Mouse (Mus musculus) c-Kit-positive CD71-positive TER-119-positive erythroid progenitor cells, embryonic 14.5 days (primary cell): ENCODE data around the gene Rab3c.

Experiments
- DNase-seq: peaks from one replicate; pipeline ENCODE4 v3.0.0-alpha.2; 2013; ENCODE audit warnings: low spot score

Gene Rab3c

GRCm38 (mm10) chr13:110093720-110094685 lies 186.8 kb downstream of the Rab3c start:
- no peak for DNase-seq

GRCm38 (mm10) chr13:110083961-110084360 lies 196.8 kb downstream of the Rab3c start:
- DNase-seq, result no peak

- DNase-seq, result no peak
Measured at GRCm38 (mm10) chr13:110081174-110081573, 199.6 kb downstream of the Rab3c start.

DNA sequence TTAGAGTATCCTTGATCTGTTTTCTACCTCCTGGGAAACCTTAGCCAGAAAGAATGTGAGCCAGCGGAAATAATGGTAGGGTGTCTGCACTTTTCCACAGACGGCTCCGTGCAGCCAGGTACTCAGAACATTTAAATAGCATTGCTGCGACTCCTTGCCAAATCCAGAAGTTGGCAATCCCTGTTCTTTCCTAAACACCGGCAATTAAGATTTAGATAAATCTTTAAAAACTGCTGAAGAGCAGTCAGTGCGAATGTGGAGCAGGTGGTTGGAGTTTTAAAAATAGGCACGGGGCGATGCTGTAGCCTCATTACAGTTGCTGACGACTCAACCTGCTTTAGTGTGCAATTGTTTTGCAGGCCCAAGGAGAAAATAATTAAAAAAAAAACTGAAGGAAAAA lies 205.2 kb downstream of the Rab3c start:
- no peak for DNase-seq

- no peak for DNase-seq
Measured at GRCm38 (mm10) chr13:110074180-110074579, 206.6 kb downstream of the Rab3c start.

DNA sequence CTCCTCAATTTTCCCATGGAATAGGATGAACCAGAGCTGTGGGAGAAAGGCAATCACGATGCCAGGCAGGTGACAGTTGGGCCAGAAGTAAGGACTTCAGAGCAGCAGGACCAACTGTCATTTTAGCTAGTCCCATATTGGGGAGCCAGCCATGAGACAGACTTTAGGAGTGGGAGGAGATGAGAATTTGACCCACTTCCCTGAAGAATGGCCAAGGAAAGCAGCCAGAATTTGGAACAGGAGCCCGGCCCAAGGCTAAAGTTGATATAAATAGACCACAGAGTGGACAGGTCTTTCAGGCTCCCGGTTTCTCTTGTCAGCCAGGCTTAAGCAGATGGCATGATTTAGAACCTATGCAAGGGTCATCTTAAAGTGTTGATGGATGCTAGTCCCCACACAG lies 213.6 kb downstream of the Rab3c start:
- DNase-seq, result no peak

GRCm38 (mm10) chr13:110066674-110067073 lies 214.1 kb downstream of the Rab3c start:
- no peak for DNase-seq

GRCm38 (mm10) chr13:110062835-110063411 lies 217.9 kb downstream of the Rab3c start:
- peak; percentile 59 for DNase-seq

DNA sequence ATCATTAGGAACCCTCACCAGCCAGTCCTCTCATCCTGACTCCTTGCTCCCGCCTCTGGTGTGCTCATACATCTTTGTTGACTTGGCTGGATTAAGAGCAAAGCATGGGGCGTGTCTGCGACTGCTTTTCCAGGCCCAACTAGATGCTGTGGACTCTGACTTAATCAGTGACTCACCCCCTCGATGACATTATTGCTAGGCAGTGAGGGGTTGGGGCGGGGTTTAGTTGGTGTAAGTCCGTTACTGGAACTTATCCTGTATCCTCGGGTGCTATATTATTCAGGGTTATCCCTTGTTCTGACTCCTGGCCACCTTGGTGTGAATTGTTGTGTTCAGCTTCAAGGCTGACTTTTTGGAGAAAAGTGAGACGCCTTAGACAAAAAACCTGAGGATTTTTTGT lies 218.5 kb downstream of the Rab3c start:
- no peak for DNase-seq

GRCm38 (mm10) chr13:110054538-110054937 lies 226.3 kb downstream of the Rab3c start:
- DNase-seq, result no peak

GRCm38 (mm10) chr13:110048767-110049434 lies 231.9 kb downstream of the Rab3c start:
- DNase-seq, result no peak

- no peak for DNase-seq
Measured at GRCm38 (mm10) chr13:110044418-110044817, 236.4 kb downstream of the Rab3c start.

- DNase-seq, result peak; percentile 8
Measured at GRCm38 (mm10) chr13:110039779-110040498, 240.9 kb downstream of the Rab3c start.

DNA sequence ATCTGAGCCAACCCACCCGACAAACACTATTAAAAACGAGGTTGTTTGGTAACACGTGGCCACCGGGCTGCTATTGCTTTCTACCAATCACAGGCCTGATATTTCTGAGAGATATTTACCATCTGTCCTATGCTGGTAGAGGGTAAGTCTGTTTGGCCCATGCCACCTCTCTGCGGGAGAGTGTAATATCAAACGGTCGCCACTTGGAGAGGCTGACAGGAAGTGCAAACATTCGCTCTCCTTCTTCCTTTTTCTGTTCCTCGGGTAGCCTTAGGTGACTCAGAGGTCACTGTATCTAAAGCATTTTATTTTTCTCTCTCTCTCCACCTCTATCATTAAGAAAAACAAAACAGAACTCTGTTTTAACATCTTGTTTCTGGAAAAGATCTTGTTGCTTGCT lies 241.6 kb downstream of the Rab3c start:
- no peak for DNase-seq

- no peak for DNase-seq
Measured at GRCm38 (mm10) chr13:110038521-110038920, 242.3 kb downstream of the Rab3c start.

GRCm38 (mm10) chr13:110034885-110035284 lies 245.9 kb downstream of the Rab3c start:
- no peak for DNase-seq

DNA sequence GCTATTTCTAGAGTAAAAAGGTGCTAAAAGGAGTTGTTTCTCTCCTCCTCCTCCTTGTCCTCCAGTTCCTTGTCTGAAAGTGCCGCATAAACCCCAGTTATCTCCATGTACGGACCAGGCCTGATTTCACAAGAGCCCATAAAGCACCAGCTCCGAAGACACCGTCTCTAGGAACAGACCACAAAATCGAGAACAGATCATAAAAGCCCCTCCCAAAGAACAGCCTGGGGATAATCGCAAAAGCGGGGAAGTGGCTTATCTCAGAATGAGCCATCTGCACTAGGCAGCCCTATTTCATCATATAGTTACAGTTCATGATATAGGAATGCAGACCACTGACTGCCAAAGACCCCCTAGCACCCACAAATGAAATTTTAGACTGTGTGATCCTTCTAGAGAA lies 246.8 kb downstream of the Rab3c start:
- DNase-seq, result no peak

GRCm38 (mm10) chr13:110031886-110032285 lies 248.9 kb downstream of the Rab3c start:
- DNase-seq, result no peak

GRCm38 (mm10) chr13:110031061-110031460 lies 249.7 kb downstream of the Rab3c start:
- DNase-seq, result no peak

DNA sequence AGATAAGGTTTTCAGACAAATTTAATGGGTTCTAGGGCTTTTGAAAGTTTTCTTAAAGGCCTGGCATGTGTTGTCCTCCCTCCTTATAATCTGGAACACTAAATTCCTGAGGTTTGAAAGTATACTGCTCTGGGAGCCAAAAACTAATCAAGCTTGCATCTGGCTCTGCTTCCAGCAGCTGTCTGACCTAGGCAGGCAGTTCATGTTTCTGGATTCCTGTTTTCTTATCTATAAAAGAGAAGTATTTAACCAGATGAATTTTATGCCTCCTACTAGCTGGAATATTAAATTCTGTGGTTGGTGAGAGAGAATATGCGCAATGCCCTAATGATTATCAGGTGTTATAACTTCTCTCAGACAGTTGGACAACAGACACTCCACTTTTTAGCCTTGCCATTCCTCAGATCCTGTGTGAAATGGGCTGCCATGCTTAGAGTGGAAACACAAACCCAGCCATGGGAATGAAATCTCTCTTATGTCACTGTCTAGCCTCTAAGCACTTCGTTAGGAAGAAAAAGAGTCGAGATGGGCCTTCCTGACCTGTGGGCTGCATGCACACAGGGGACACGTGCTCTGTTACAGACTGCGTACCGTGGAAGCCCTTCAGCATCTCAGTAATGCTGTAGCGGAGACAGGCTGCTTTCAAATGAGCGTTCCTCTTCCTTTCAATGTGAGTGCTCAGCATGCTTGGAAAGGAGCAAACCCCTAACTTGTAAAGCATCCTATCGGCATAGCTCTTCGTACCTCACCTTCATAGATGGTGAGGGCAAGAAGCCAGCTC lies 256.2 kb downstream of the Rab3c start:
- no peak for DNase-seq

DNA sequence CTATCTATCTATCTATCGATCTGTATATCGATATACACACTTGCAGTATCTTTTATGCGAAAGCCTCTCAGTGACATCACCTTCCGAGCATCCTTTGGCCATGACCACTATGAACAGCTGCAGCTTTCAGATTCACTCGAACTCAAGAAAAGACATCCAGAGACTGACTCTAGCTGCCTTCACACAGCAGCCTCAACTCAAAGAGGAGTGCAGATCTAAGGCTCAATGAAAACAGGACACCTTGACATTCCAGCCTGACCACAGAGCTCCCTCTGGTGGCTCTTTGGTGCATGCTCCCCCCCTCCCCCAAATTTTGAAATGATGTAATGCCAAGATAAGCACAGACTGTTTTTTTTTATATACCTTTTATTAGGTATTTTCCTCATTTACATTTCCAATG lies 257.8 kb downstream of the Rab3c start:
- DNase-seq, result no peak
